Mouse (Mus musculus) CD4-positive, CD25-positive, alpha-beta regulatory T cell, adult 2 months (primary cell): ENCODE measurements around the gene Smyd3.

Experiments
- DNase-seq: peaks from one replicate; pipeline ENCODE4 v3.0.0-alpha.2; 2012; ENCODE audit warnings: low read depth, low spot score

Gene Smyd3

GRCm38 (mm10) chr1:179461019-179461814, 56.6 kb downstream of the Smyd3 start:
- no peak for DNase-seq

GRCm38 (mm10) chr1:179458987-179459368, 58.9 kb downstream of the Smyd3 start:
- DNase-seq = no peak

GRCm38 (mm10) chr1:179458236-179458986, 59.4 kb downstream of the Smyd3 start:
- DNase-seq = no peak

GRCm38 (mm10) chr1:179454600-179454999, 63.2 kb downstream of the Smyd3 start:
- no peak for DNase-seq

GRCm38 (mm10) chr1:179451211-179451610, 66.6 kb downstream of the Smyd3 start:
- DNase-seq = peak; percentile 21

GRCm38 (mm10) chr1:179446845-179447212, 71.0 kb downstream of the Smyd3 start:
- no peak for DNase-seq

- no peak for DNase-seq
Measured at GRCm38 (mm10) chr1:179446127-179446844, 71.6 kb downstream of the Smyd3 start.

- no peak for DNase-seq
Measured at GRCm38 (mm10) chr1:179443835-179444234, 74.0 kb downstream of the Smyd3 start.

GRCm38 (mm10) chr1:179443423-179443822, 74.4 kb downstream of the Smyd3 start:
- no peak for DNase-seq

GRCm38 (mm10) chr1:179436596-179436995, 81.2 kb downstream of the Smyd3 start:
- no peak for DNase-seq

- DNase-seq = no peak
Measured at GRCm38 (mm10) chr1:179434443-179435260, 83.2 kb downstream of the Smyd3 start.

GRCm38 (mm10) chr1:179433828-179434227, 84.0 kb downstream of the Smyd3 start:
- DNase-seq = no peak

GRCm38 (mm10) chr1:179433355-179433754, 84.5 kb downstream of the Smyd3 start:
- DNase-seq = no peak

- no peak for DNase-seq
Measured at GRCm38 (mm10) chr1:179430077-179430476, 87.8 kb downstream of the Smyd3 start.

GRCm38 (mm10) chr1:179424879-179425472, 92.9 kb downstream of the Smyd3 start:
- no peak for DNase-seq

- DNase-seq = no peak
Measured at GRCm38 (mm10) chr1:179419091-179419490, 98.8 kb downstream of the Smyd3 start.

GRCm38 (mm10) chr1:179408086-179408485, 109.8 kb downstream of the Smyd3 start:
- DNase-seq = no peak

GRCm38 (mm10) chr1:179400835-179401234, 117.0 kb downstream of the Smyd3 start:
- no peak for DNase-seq

GRCm38 (mm10) chr1:179398639-179399038, 119.2 kb downstream of the Smyd3 start:
- DNase-seq = no peak

- no peak for DNase-seq
Measured at GRCm38 (mm10) chr1:179386237-179386975, 131.4 kb downstream of the Smyd3 start.
